Mouse (Mus musculus): ENCODE measurements around the gene Isoc2a. TPM values are rescaled to one million over a fixed set of nuclear protein-coding genes. Genes with fewer than 3 reads are reported as not detected.

Gene Isoc2a
- total and polyA plus RNA-seq, 2 experiments from 2014 or later = 1.4 to 15.2 TPM

DNA sequence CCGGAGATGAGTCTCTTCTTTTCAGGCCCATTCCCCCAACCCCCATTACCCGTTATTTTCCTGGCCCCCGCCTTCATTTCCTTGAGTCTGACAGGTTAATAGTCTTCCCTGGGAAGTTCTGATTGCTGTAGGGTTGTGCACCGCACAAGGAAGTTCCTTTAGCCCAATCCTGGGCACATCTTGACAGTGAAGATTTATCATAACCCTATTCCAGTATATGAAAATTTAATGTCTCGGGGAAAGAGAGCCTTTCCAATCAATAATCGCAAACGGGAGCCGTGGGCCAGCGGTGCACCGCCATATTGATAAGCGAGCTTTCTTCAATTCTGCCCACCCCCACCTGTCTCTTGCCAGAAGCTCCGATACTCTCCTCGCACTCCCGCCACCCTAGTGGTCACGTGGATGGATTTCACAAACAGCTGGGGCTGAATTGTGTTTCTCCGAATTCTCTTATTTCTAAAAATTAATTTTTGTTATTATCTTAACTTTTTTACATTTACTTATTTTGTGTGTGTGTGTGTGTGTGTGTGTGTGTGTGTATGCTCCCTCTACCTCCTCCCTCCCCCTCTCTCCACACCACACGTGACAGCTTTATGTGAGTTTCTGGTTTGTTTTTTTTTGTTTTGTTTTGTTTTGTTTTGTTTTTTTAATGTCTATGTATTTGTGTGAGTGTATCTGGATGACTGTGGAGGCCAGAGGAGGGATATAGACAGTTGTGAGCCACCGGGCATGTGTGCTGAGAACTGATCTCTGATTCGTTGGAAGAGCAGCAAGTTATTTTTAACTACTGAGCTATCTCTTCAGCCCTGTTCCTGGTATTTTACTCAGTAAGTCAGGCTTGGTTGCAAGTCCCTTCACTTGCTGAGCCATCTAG is 22.9 kb downstream of the Isoc2a start:
- peak; percentile 86 for ATAC-seq (ENCODE audit: insufficient read depth, low read depth)
- H3K27me3 ChIP-seq (ENCODE audit: control insufficient read depth, insufficient read depth, low read length) = no peaks in the 10 kb centered on the region

DNA sequence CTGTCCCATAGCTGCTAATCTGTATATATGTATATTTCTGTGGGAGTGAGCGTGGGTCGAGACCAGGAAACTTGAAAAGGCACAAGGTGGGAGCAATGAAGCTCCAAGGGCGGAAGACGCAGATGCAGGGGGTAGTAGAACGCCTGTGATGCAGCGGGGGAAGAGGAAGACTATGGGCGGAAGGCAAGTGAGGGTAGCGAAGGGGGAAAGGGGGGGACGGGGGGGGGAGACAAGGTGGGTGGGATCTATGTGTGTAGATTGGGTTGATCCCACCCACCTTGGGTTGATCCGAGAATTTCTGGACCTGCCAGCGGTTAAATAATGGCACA is 23.5 kb downstream of the Isoc2a start:
- Histone ChIP-seq H3K4me1 (ENCODE audit: control insufficient read depth, insufficient read depth) (peaks cover 10% of the 10 kb centered on the region; the same call in 1 of the 2 replicates), H3K27me3 (ENCODE audit: control insufficient read depth, insufficient read depth, low read length) (no peaks in the 10 kb centered on the region), H3K27ac (ENCODE audit: low read depth) (peak overlapping the region; percentile 75), H3K9ac (replicated peaks; ENCODE audit: low read depth, low read length) (peak overlapping the region; percentile 39; the same call in 1 of the 2 replicates), H3K9me3 (replicated peaks; ENCODE audit: control insufficient read depth, low read length) (no peaks in the 10 kb centered on the region), H3K36me3 (replicated peaks; ENCODE audit: control insufficient read depth, insufficient read depth, low read length) (no peaks in the 10 kb centered on the region), H3K4me2 (ENCODE audit: low read depth, low read length) (peak overlapping the region; percentile 63), H3K4me3 (ENCODE audit: low read depth, low read length) (peak overlapping the region; percentile 30)
- TF ChIP-seq EP300 (IDR thresholded peaks at IDR 0.05; ENCODE audit: low read depth) (no peak), CTCF (IDR thresholded peaks at IDR 0.05; ENCODE audit: low read depth) (no peak)
- DNase-seq (ENCODE audit: low spot score) (no peak), ATAC-seq (ENCODE audit: insufficient read depth, low read depth) (no peak)
- 18% methylated on average over 11 of the region's 11 CpGs for WGBS

More for the DNA sequence above, 22.9 kb downstream of the Isoc2a start:
- 8% methylated on average over 19 of the region's 19 CpGs for WGBS
- Histone ChIP-seq H3K27ac (ENCODE audit: low read depth) (peak overlapping the region; percentile 75), H3K4me3 (ENCODE audit: low read depth, low read length) (peak overlapping the region; percentile 30), H3K9me3 (replicated peaks; ENCODE audit: control insufficient read depth, low read length) (no peaks in the 10 kb centered on the region), H3K4me2 (ENCODE audit: low read depth, low read length) (peak overlapping the region; percentile 63), H3K4me1 (ENCODE audit: control insufficient read depth, insufficient read depth) (peaks cover 10% of the 10 kb centered on the region; the same call in 1 of the 2 replicates), H3K36me3 (replicated peaks; ENCODE audit: control insufficient read depth, insufficient read depth, low read length) (no peaks in the 10 kb centered on the region), H3K9ac (replicated peaks; ENCODE audit: low read depth, low read length) (peak overlapping the region; percentile 39)
- peak; percentile 88 for DNase-seq (ENCODE audit: low spot score)
- TF ChIP-seq EP300 (IDR thresholded peaks at IDR 0.05; ENCODE audit: low read depth) (no peak), CTCF (IDR thresholded peaks at IDR 0.05; ENCODE audit: low read depth) (0 out of 2 replicates have a peak, but pooled peaks have one; percentile 1)

GRCm38 (mm10) chr7:4901171-4901570 is 24.2 kb downstream of the Isoc2a start:
- Histone ChIP-seq H3K27ac (ENCODE audit: low read depth) (peak overlapping the region; percentile 75; the same call in 1 of the 2 replicates), H3K27me3 (ENCODE audit: control insufficient read depth, insufficient read depth, low read length) (no peaks in the 10 kb centered on the region), H3K4me3 (ENCODE audit: low read depth, low read length) (peak overlapping the region; percentile 30; the same call in 1 of the 2 replicates), H3K36me3 (replicated peaks; ENCODE audit: control insufficient read depth, insufficient read depth, low read length) (no peaks in the 10 kb centered on the region), H3K9ac (replicated peaks; ENCODE audit: low read depth, low read length) (no peak overlapping the region), H3K9me3 (replicated peaks; ENCODE audit: control insufficient read depth, low read length) (no peaks in the 10 kb centered on the region), H3K4me2 (ENCODE audit: low read depth, low read length) (no peak overlapping the region; the same call in 1 of the 2 replicates), H3K4me1 (ENCODE audit: control insufficient read depth, insufficient read depth) (peaks cover 10% of the 10 kb centered on the region; the same call in 1 of the 2 replicates)
- ATAC-seq (ENCODE audit: insufficient read depth, low read depth) (0 out of 2 replicates have a peak, but pooled peaks have one; percentile 11), DNase-seq (ENCODE audit: low spot score) (no peak)
- WGBS = 62% methylated on average over 8 of the region's 8 CpGs
- TF ChIP-seq CTCF (IDR thresholded peaks at IDR 0.05; ENCODE audit: low read depth) (peak; percentile 63), EP300 (IDR thresholded peaks at IDR 0.05; ENCODE audit: low read depth) (no peak)

DNA sequence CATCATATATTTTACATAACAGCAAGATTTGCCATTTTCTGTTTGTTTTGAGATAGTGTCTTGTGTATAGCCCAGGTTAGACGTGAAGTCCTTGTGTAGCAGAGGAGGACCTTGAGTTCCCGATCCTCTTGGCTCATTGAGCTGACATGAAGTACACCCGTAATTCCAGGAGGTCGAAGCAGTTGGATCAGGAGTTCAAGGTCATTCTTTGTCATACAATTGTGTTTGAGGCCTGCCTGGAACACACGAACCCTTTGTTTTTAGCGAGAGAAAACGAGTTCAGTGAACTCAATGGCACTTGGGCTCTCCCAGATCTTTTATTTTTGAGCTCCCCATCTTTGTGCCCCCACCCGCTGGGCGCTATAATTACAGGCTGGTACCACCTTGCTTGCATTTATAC is 25.5 kb downstream of the Isoc2a start:
- ATAC-seq (ENCODE audit: insufficient read depth, low read depth) = no peak
- 71% methylated on average over 9 of the region's 9 CpGs for WGBS

DNA sequence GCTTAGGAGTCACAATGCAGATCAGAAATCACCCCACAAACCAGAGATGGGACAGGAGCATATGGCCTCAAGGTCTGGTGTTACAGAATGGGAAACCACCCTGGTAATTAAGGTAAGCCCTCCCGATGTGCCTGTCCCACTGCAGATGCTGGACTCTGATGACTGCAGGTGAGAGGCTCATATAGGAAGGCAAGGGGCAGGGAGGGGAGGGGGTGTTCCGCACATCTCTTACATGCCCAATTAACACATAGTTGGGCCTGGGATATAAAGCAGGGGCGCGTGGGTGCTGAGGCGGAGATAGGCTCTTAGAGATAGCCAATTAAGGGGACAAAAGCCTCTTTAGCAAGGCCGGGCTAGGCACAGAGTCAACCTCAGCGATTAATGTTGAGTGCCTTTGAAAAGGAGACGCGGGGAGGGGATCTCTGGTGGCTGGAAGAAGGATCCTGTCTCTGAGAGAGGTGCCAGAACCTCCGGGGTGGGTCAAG is 29.6 kb downstream of the Isoc2a start, which contains the start of gene Gm36210:
Gm36210 (minus strand) TSS at position 51 of the 485 bp plus-strand sequence.
- TF ChIP-seq CTCF (IDR thresholded peaks at IDR 0.05; ENCODE audit: low read depth) = no peak
- no peak for TF ChIP-seq EP300 (IDR thresholded peaks at IDR 0.05; ENCODE audit: low read depth)
- Histone ChIP-seq H3K9ac (replicated peaks; ENCODE audit: low read depth, low read length) (no peak within 1 kb of the TSS), H3K4me2 (ENCODE audit: low read depth, low read length) (no peak within 1 kb of the TSS), H3K4me3 (ENCODE audit: low read depth, low read length) (no peak within 1 kb of the TSS), H3K27me3 (ENCODE audit: control insufficient read depth, insufficient read depth, low read length) (no peaks in the 10 kb centered on the region), H3K27ac (ENCODE audit: low read depth) (no peak within 1 kb of the TSS), H3K36me3 (replicated peaks; ENCODE audit: control insufficient read depth, insufficient read depth, low read length) (no peaks in the 10 kb centered on the region), H3K9me3 (replicated peaks; ENCODE audit: control insufficient read depth, low read length) (no peaks in the 10 kb centered on the region), H3K4me1 (ENCODE audit: control insufficient read depth, insufficient read depth) (no peaks in the 10 kb centered on the region)
- ATAC-seq (ENCODE audit: insufficient read depth, low read depth) = no peak
- DNase-seq (ENCODE audit: low spot score) = no peak
- 34% methylated on average over 10 of the region's 10 CpGs for WGBS

More for the DNA sequence above, 25.5 kb downstream of the Isoc2a start:
- peaks cover 10% of the 10 kb centered on the region; the same call in 1 of the 2 replicates for H3K4me1 ChIP-seq (ENCODE audit: control insufficient read depth, insufficient read depth)
- no peaks in the 10 kb centered on the region for H3K27me3 ChIP-seq (ENCODE audit: control insufficient read depth, insufficient read depth, low read length)
- TF ChIP-seq EP300 (IDR thresholded peaks at IDR 0.05; ENCODE audit: low read depth) (no peak), CTCF (IDR thresholded peaks at IDR 0.05; ENCODE audit: low read depth) (no peak)
- H3K9ac ChIP-seq (replicated peaks; ENCODE audit: low read depth, low read length) = no peak overlapping the region
- H3K4me3 ChIP-seq (ENCODE audit: low read depth, low read length) = no peak overlapping the region
- no peak overlapping the region for H3K4me2 ChIP-seq (ENCODE audit: low read depth, low read length)
- H3K27ac ChIP-seq (ENCODE audit: low read depth) = no peak overlapping the region
- H3K36me3 ChIP-seq (replicated peaks; ENCODE audit: control insufficient read depth, insufficient read depth, low read length) = no peaks in the 10 kb centered on the region
- no peak for DNase-seq (ENCODE audit: low spot score)
- no peaks in the 10 kb centered on the region for H3K9me3 ChIP-seq (replicated peaks; ENCODE audit: control insufficient read depth, low read length)
